Mouse (Mus musculus): ENCODE measurements around the gene Nup85. TPM values are rescaled to one million over a fixed set of nuclear protein-coding genes. Genes with fewer than 3 reads are reported as not detected.

The Nup85 gene
- total RNA-seq, 2 experiments from 2014 or later: 44.5 to 44.9 TPM

DNA sequence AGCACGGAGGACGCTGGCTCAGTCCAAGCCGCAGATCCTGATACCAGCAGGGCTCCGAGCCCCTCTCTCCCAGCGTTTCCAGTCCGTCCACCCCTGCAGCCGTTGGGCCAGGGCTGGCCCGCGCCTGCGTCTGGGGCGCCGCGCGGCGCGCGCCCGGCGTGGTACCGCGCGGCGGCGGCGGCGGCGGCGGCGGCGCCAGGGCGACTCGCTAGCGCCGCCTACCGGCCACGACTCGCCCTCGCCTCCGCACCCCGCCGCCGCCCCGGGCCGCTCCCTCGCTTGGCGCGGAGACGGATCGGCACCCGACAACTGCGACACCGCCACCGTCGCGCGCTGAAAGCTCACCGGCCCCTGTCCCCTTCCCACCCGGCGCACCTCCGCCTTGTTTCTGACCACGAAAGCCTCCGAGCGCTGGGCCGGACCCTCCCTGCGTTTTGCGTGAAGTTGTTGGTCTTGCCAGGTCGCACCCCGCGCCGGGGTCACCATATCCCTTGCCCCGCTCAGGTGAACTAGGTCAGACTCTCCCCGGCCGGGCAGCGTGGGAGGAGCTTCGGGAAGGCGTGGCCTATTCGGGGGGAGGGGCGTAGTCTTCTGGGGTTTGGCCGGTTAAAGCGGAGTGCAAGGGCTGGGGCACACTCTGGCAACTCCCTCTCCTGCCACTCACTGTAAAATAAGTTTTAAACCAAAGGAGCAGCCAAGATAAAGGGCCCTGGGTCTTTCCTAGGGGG lies 48.3 kb downstream of the Nup85 start, which contains the start of gene Mif4gd:
TSS of gene Mif4gd (minus strand) at position 560 of the 728 bp plus-strand sequence.
- peak; percentile 61 to 68 for DNase-seq (ENCODE audit: extremely low spot score in 1 of 2, low spot score in 1 of 2)

DNA sequence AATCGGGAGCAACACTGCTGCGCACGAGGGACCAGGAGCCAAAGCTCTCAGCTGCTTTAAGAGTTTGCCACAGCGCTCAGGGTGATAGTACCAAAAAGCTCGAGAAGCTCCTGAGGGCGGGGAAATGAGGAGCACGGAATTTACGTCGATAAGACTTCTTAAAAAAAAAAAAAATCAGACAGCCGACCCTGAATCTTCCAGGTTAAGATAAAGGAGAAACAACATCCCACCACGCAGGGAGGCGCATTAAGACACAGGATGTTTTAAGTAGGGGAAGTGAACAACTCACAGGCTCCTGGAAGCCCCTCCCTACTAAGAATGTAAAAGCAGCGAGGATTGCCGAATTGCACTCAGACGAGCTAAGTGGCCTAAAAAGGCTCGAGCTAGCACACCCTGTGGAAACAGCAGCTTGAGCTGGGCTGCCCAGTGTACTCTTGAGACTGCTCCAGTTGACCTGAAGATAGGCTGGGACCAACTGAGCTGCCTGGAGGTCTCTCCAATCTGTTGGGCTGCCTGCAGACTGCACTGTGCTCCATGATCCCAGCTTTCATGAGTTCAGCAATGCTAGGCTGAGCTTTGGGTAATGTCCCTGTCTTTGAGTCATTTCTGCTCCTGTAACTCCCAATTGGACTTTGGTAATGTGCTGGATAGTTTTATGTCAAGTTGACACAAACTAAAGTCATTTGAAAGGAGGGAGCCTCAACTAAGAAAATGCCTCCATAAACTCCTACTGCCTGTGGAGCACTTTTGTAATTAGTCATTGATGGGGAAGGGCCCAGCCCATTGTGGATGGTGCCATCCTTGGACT lies 49.1 kb downstream of the Nup85 start:
- DNase-seq (ENCODE audit: extremely low spot score in 1 of 2, low spot score in 1 of 2): no peak

DNA sequence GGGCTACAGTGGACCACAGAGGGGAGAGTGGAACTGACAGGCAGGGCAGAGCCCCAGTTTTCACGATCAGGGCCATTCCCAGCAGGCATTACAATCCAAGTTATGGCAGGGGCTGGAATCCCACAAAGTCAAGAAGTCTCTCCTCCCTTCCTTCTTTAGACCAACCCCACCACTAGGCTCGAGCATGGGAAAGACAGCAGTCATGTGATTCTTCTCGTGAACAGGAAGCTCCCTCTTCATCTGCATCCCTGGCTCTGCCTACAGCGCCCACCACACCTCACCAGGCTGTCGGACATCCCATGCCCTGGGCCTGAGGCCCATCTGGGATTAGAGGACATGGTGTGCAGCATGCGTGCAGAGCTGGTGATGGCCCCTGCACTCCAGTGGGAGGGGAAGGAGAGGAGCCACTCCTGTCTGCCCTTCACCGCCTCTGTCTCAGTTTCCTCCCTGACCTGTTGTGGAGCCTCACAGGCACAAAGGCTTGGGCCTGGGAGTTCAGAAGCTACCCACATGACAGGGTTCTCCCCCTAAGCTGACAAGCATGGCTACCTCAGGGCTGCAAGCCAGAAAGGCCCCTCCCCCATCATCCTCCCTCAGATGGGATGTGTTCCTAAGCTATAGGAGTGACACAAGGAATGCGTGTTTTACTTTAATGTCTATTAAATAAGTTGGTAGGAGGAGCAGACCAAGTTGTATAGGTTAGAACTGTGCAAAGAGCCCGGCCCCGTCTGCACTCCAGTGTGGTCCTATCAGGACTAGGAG lies 50.3 kb downstream of the Nup85 start:
- no peak for DNase-seq (ENCODE audit: extremely low spot score in 1 of 2, low spot score in 1 of 2)

DNA sequence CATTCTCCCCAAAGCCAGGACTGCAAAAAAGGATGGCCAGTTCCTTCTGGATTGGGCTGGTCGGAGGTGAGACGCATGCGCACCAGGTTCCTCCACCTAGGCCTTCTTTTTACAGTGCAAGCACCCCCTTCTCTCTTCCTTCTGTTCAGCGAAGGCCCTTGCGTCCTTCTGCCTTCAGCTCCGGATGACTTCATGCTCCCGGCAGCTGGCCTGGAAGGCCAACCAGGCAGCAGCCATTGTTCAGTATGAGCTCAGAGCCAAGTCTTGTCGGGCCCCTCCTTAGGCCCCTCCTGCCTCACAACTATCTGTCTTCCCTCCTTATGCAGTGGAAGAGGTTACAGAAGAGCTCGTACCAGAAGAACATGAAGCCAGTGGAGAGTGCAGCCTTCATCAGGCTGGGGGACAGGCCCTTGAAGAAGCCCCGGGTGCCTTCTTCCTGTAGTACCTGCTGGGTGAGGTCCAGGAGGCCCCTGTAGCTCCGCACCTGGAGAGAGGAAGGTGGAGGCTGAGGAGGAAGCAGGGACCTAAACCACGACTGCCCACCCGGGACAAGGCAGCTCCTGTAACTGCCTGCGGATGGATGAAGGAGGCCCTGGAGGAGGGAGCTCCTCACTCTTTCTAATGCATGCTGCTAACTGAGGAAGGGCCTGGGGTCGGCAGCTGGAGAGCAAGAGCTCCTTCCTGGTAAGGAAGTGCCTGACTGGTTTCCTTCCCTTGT lies 51.0 kb downstream of the Nup85 start:
- no peak for DNase-seq (ENCODE audit: extremely low spot score in 1 of 2, low spot score in 1 of 2)

DNA sequence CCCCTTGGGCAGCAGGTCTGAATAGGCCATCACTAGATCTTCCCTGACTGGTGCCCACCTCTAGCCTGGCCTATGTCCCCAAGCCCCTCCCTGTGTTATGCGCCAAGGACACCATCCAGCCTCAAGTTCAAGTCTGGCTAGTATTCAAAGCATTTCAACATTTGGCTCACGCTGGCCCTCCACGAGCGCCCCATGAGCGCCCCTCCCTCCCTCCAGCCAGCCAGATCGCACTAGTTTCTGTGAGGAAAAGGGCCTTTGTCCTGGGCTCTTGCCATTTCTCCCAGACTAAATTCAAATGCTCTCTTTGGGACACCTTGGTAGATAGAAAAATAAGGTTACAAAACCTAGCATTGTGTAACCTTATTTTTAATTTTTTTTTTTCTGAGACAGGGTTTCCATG lies 51.6 kb downstream of the Nup85 start:
- DNase-seq (ENCODE audit: extremely low spot score in 1 of 2, low spot score in 1 of 2): no peak

DNA sequence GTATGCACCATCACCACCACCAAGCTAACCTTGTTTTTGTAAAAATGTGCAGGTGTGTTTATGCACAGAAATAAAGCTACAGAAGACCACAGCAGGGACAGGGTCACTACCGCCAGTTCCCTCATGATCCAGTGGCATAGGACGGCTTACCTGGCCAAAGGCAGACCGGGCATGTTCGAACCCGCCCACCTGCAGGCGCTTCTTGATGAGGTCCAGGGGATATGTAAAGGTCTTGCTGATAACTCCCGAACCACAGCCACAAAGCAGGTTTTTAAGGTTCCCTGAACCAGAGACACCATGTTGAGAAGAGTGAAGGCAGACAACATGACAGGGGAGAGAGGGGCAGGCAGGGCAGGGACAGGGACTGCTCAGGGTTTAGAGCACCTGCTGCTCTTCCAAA lies 52.1 kb downstream of the Nup85 start:
- no peak for DNase-seq (ENCODE audit: extremely low spot score in 1 of 2, low spot score in 1 of 2)

DNA sequence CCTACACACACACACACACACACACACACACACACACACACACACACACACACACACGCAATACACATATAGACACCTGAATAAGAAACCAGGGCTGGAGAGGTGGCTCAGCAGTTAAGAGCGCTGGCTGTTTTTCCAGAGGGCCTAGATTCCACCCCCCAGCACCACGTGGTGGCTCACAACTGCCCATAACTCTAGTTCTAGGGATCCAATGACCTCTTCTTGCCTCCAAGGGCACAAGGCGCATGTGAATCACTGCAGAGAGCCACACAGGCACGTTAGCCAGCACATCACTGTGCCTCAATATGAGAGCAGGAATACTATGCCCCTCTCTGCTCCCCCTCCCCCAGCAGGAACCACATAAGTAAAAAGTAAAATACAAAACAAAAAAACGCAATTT lies 52.7 kb downstream of the Nup85 start:
- DNase-seq (ENCODE audit: extremely low spot score in 1 of 2, low spot score in 1 of 2): no peak

DNA sequence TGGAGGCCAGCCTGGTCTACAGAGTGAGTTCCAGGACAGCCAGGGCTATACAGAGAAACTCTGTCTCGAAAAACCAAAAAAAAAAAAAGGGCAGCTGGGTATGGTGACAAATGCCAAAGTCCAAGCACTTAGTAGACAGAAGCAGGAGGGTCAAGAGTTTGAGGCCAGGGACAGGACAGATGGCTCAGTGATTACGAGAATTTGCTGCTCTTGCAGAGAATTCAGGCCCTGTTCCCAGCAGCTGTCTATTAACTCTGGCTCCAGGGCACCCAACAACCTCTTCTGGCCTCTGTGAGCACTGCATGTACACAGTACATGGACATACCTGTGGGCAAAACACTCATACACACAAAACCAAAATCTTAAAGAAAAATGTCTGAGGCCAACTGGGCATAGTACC lies 53.8 kb downstream of the Nup85 start:
- no peak for DNase-seq (ENCODE audit: extremely low spot score in 1 of 2, low spot score in 1 of 2)

DNA sequence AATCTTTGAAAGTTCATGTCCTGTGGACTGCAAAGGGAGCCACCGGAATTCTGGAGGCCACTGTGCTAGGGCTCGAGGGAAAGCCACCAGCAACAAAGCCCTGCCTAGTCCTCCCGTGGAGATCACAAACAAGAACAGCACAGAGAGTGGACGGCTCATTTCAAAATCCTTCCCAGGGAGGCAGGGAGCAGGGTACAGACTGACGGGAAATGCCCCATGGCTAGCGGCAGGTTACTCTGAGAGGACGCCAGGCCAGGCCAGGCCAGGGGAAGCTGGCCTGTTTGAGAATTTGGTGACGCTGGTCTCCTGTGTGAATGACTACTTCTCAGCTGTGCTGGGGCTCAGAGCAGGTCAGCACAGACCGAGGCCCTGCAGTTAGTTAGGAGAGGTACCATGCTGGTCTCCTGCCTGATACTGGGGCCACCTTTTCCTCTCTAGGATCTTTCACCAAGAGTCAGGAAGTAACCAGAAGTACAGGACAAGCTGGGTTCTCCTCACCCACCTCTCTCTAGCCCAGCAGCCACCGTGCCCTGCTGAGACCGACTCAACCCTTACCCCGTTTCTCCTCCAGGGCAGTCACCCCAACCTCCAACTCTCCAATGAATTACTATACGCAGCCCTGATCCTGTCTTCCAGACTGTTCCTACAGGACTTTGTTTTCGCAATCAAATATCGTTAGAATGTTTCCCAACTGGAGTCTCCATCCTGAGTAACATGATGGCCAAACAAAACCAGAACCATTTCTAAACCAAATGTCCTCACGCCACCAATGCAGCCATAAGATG lies 54.7 kb downstream of the Nup85 start:
- no peak for DNase-seq (ENCODE audit: extremely low spot score in 1 of 2, low spot score in 1 of 2)

DNA sequence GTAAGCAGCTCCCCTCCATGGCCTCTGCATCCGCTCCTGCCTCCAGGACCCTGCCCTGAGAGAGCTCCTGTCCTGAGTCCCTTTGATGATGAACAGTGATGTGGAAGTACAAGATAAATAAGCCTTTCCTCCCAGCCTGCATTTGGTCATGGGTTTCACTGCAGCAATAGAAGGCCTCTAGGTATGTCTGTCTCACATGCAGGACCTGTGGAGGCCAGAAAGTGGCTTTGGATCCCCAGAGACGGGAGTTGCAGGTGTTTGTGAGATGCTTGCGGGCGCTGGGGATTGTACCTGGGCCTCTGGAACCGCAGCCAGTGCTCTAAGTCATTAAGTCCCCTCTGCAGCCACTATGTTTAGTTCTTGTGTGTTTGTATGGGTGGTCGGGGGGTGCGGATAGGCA lies 55.7 kb downstream of the Nup85 start:
- no peak for DNase-seq (ENCODE audit: extremely low spot score in 1 of 2, low spot score in 1 of 2)

DNA sequence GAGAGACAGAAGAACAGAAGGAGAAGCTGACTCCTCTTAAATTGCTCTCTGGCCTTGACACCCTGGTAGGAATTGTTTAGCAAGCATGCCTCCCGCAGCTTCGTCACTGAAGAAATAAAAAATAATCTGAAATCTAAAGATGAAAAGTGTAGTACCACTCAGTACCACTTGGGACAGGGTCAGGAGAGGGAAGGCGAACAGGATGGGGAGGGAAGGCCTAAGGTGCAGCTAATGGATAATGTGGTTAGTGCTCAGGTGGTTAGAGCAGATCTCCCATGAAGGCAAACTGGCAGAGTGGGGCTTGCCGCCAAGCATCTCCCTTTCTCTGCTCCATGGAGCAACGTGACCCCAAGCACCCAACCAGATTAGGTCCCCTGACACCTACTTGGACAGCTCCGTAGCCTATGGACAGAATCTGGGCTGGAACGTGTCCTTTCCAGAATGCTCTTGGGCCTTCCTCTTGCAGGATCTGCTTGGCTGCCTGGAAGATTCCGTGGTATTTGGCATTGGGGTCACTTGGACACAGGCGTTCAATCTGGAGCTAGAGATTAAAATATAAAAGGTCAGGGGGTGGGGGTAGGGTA lies 59.3 kb downstream of the Nup85 start:
- DNase-seq (ENCODE audit: extremely low spot score in 1 of 2, low spot score in 1 of 2): no peak

DNA sequence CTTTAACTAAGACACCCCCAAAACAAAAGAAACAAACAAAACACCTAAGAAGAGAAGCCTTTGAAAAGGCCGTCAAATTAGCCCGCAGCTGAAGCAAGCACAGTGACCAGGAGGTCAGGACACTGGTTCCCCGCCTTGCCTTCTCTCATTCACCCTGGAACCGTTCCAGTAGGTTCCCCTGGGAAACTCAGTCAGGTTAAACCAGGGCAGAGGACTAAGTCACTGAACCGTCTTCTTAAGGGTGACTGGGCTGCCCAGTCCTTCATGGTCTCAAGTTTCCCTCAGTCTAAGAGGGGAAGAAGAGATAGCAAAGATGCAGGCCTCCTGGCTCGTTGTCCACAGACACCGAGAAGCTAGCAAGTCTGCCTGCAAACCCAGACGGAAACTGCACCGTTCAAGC lies 61.6 kb downstream of the Nup85 start:
- DNase-seq (ENCODE audit: extremely low spot score in 1 of 2, low spot score in 1 of 2): no peak

DNA sequence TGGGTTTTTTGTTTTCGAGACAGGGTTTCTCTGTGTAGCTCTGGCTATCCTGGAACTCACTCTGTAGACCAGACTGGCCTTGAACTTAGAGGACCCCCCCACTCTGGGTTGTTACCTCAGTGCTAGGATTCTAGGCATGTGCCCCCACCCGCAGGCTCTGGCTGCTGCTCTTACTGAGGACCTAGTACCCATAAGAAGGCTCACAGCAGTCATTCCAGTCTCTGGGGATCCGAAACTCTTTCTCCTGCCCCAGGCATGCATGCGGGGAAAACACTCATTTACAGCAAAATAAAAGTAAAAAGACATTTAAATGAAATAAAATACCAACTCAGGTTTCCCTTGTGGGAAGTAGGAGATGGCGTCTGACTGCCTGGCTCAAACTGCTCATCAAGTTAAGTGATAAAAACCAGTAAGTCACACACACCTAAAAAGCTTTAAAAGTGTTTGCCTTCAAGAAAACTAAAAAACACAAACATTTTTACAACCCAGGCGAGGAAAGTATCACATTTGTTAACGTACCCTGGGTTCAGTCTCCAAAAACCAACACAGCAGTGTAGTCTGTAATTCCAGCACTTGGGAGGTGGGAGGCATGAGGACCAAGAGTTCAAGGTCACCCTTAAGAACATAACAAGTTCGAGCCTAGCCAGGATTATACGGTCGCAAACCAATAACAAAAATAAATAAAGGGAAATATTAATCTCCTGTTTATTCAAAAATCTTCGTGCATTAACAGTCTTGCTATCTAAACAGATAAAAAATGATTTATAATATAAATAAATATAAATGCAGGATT lies 62.8 kb downstream of the Nup85 start:
- DNase-seq (ENCODE audit: extremely low spot score in 1 of 2, low spot score in 1 of 2): no peak

DNA sequence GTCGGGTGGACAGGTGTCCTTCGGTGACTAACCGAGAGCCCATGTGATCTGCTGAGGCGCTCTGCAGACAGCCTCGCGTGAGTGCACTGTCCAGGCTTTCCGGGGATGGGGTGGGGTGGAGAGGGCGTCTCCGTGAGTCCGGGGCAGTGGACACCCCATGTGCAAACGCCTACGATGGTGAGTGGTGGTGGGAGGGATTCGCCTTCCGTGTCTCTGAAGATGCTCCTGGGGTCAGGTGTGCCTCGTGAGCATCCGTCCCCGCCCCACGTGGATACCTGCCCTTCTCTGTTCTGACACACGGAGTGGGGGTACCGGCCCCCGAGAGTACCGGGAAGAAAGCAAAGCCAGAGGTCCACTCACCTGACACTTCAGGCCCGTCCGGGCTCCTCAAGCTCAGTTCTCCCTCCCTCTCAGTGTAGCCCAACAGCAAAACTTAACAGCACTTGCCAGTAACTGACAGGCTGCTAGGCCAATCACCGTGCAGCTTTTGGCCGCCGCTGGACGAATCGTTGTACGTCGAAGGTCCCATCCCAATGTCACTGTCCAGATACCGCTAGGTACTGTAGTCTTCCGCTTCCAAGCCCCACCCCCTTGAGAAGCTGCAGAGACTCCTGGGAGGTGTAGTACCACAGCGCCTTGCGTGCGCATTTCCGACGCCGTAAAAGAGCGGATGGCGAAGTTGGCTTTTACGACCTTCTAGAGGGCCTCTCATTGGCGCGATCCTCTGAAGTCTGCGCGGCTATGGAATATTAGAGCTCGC lies 63.7 kb downstream of the Nup85 start, which contains the start of gene Slc25a19:
TSS of gene Slc25a19 (minus strand) at position 591 of the 760 bp plus-strand sequence.
- peak; percentile 94 to 97 for DNase-seq (ENCODE audit: extremely low spot score in 1 of 2, low spot score in 1 of 2)

DNA sequence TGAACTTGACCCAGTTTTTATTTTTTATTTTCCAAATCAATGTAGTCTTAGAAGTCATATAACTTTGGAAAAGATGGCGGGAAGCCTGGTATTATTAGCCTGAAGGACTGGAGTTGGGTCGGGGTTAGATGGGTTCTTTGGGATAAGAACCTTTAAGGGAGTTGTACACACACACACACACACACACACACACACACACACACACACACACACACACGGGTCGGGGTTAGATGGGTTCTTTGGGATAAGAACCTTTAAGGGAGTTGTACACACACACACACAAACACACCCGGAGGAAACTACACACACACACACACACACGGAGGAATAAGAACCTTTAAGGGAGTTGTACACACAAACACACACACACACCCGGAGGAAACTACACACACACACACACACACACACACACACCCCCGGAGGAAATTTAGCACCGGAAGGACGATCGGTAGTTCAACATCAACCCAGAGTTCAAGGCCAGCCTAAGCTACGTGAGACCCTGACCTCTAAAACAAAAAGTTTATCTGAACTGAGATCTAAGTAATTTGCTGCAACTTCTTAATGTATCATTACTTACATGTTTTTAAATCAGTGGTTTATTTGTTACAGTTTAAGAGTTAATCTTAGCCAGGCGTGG lies 64.3 kb downstream of the Nup85 start:
- DNase-seq (ENCODE audit: extremely low spot score in 1 of 2, low spot score in 1 of 2): no peak

DNA sequence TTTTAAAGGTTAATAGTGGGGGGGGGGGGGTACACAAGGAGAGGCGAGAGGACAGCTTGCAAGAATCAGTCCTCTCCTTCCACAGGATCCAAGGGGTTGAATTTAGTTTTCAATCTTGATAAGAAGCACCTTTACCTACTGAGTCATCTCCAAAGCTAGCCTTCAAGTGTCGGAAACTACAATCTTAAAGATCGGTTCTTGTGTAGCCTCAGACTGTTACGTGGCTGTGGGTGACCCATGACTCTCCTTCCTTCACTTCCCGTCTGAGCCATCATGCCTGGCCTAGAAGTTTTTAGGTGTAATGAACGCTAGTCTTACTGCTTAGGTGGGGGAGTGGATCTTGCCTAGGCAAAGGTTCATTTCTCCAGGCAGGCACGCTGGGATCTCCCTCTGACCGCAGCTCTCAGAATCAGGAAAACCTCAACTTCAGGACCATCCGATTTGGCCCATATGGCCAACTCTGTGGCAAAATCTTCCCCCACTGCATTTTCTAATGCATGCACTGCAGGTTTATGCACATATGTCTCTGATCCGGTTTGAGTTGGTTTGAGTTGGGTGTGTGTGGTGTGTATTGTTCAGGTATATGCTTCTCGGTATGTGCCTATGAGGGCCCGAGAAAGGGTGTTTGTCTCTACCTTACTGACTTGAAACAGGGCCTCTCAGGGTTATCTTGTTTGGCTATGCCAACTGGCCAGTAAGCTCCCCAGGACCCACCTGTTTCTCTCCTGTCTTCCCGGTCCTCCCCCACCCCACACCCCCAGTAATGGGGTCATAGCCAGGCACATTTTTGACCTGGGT lies 65.7 kb downstream of the Nup85 start:
- DNase-seq (ENCODE audit: extremely low spot score in 1 of 2, low spot score in 1 of 2): no peak

Data from layer of hippocampus, postnatal 25 days (tissue).